Mouse (Mus musculus) stomach, embryonic 14.5 days (tissue): ENCODE measurements around the gene Thap11. TPM values are rescaled to one million over a fixed set of nuclear protein-coding genes. Genes with fewer than 3 reads are reported as not detected.

Source experiments
- ATAC-seq: fragments of 200-750 bp; cut with Nextera tagmentation; 2 replicates; pipeline ENCODE4 v1.8.0; 2017; ENCODE audit warnings: low read depth, moderate TSS enrichment; ENCODE audit not compliant: insufficient number of reproducible peaks, insufficient read depth, low FRiP score
- H3K27ac ChIP-seq: fragments of 300-500 bp; sonication (generic); 2 replicates; pipeline ENCODE4 v1.5.1; 2014; ENCODE audit warnings: mild to moderate bottlenecking, low read length, moderate library complexity, mixed read lengths
- H3K27me3 ChIP-seq: fragments of 300-500 bp; sonication (generic); 2 replicates; pipeline ENCODE4 v1.6.1; 2014; ENCODE audit warnings: low read length, control low read depth, mixed read lengths; ENCODE audit not compliant: control insufficient read depth, insufficient read depth
- H3K36me3 ChIP-seq: fragments of 300-500 bp; sonication (generic); 2 replicates; pipeline ENCODE4 v1.6.1; 2014; ENCODE audit warnings: mild to moderate bottlenecking, control low read depth, low read length, moderate library complexity, mixed read lengths; ENCODE audit not compliant: control insufficient read depth, insufficient read depth
- H3K4me1 ChIP-seq: fragments of 300-500 bp; sonication (generic); 2 replicates; pipeline ENCODE4 v1.6.1; 2014; ENCODE audit warnings: low read length, control low read depth, mixed read lengths; ENCODE audit not compliant: control insufficient read depth, insufficient read depth
- H3K4me2 ChIP-seq: fragments of 300-500 bp; sonication (generic); replicated peaks from 2 replicates; pipeline ENCODE4 v1.6.1; 2014; ENCODE audit warnings: low read depth, low read length, control low read depth
- H3K4me3 ChIP-seq: fragments of 300-500 bp; sonication (generic); 2 replicates; pipeline ENCODE4 v1.5.1; 2014; ENCODE audit warnings: low read depth, low read length, control low read depth
- H3K9ac ChIP-seq: fragments of 300-500 bp; sonication (generic); replicated peaks from 2 replicates; pipeline ENCODE4 v1.6.1; 2014; ENCODE audit warnings: low read depth, mild to moderate bottlenecking, control low read depth, low read length, moderate library complexity, mixed read lengths
- H3K9me3 ChIP-seq: fragments of 300-500 bp; sonication (generic); 2 replicates; pipeline ENCODE4 v1.6.1; 2016; ENCODE audit warnings: low read depth, low read length, control low read depth; ENCODE audit not compliant: control insufficient read depth
- WGBS: fragments of 180-500 bp; shearing (Covaris S2); extraction: QIAGEN DNeasy Blood & Tissue Kit; methylation state at CpG from one replicate; pipeline ENCODE4 v1.1.7; 2014; 5-methylcytosine and 5-hydroxymethylcytosine counted together
- polyA plus RNA-seq: library from polyadenylated mRNA; unstranded; fragments of >200 nt; fragmentation: Nextera tagmentation; extraction: Ambion mirVana; gene quantifications from 2 replicates; pipeline ENCODE4 v1.2.1, GENCODE M21; 2014

Gene Thap11
- polyA plus RNA-seq, 1 experiment from 2014 or later: 51.4 TPM

GRCm38 (mm10) chr8:105874301-105874700 is 19.4 kb downstream of the Thap11 start:
- Histone ChIP-seq H3K36me3 (peaks cover 56% of the 10 kb centered on the region), H3K9ac (no peak overlapping the region), H3K9me3 (no peaks in the 10 kb centered on the region), H3K4me1 (no peaks in the 10 kb centered on the region), H3K27ac (no peak overlapping the region), H3K4me3 (no peak overlapping the region), H3K27me3 (no peaks in the 10 kb centered on the region), H3K4me2 (no peak overlapping the region)
- ATAC-seq: no peak
- whole genome bisulfite sequencing: 88% methylated on average over 6 of the region's 6 CpGs

DNA sequence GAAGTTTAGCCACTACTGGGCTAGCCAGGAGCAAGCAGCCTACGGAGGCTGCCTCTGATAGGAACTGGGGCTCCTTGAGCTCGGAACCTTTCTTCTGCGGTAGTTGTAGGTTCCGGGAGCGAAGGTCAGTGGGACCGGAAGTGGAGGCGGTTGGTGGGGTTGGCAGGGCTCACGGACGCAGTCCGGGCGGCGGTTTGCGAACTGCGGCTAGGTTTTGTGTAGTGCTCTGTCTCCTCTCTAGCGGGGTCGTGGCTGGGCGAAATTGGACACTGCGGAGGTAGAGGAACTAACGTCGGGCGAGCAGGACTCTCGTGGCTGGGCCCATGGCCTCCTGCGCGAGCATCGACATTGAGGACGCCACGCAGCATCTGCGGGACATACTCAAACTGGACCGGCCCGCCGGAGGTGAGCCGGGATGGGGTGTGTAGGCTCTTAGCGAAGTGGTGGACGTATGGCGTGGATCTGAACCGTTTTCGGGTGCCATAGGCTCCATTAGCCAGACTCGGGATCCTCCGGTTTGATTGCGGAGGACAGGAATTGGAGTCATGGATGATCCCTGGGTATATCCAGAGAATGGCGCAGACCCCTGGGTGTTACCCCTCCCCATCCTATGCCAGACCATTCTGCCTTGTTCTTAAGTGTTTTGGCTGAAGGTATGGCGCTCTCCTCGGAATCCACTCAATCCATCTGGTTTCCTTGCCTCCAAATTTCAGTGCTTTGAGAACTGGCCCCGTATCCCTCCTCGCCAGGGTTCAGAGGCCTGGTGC is 26.0 kb downstream of the Thap11 start, which contains the start of gene Edc4:
TSS of gene Edc4 (plus strand) at position 128 of the 767 bp plus-strand sequence.
- under 1% methylated on average over 45 of the region's 45 CpGs for WGBS

GRCm38 (mm10) chr8:105889756-105890465 is 35.0 kb downstream of the Thap11 start:
- no peak overlapping the region for H3K4me3 ChIP-seq
- H3K4me1 ChIP-seq: no peaks in the 10 kb centered on the region
- no peak overlapping the region for H3K27ac ChIP-seq
- no peak for ATAC-seq
- H3K36me3 ChIP-seq: peaks cover 78% of the 10 kb centered on the region
- no peaks in the 10 kb centered on the region for H3K27me3 ChIP-seq
- 92% methylated on average over 12 of the region's 12 CpGs for WGBS
- H3K4me2 ChIP-seq: no peak overlapping the region
- no peaks in the 10 kb centered on the region for H3K9me3 ChIP-seq
- no peak overlapping the region for H3K9ac ChIP-seq

More for the DNA sequence above, 26.0 kb downstream of the Thap11 start, which contains the start of gene Edc4:
- Histone ChIP-seq H3K27ac (no peak within 1 kb of the TSS; the same call in 1 of the 2 replicates), H3K36me3 (peaks cover 48% of the 10 kb centered on the region), H3K27me3 (no peaks in the 10 kb centered on the region), H3K4me3 (peak within 1 kb of the TSS; percentile 81), H3K9me3 (no peaks in the 10 kb centered on the region), H3K4me2 (peak within 1 kb of the TSS; percentile 91), H3K4me1 (peaks cover 11% of the 10 kb centered on the region), H3K9ac (peak within 1 kb of the TSS; percentile 80)
- peak; percentile 84 for ATAC-seq

DNA sequence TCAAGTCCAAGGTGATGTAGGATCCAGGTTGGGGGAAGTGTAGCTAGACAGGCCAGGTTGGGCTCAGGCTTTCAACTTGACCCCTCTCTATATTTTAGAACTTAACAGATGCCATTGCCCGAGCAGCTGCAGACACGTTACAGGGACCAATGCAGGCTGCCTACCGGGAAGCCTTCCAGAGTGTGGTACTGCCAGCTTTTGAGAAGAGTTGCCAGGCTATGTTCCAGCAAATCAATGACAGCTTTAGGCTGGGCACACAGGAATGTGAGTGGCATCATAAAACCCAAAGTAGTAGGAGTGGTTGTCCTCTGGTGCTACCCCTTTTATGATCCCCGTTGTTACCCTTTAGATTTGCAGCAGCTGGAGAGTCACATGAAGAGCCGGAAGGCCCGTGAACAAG is 35.9 kb downstream of the Thap11 start:
- H3K9ac ChIP-seq: no peak overlapping the region
- no peaks in the 10 kb centered on the region for H3K27me3 ChIP-seq
- H3K4me3 ChIP-seq: no peak overlapping the region
- H3K36me3 ChIP-seq: peaks cover 68% of the 10 kb centered on the region
- H3K27ac ChIP-seq: no peak overlapping the region
- ATAC-seq: no peak
- no peaks in the 10 kb centered on the region for H3K9me3 ChIP-seq
- H3K4me2 ChIP-seq: no peak overlapping the region
- no peaks in the 10 kb centered on the region for H3K4me1 ChIP-seq
- WGBS: 95% methylated on average over 6 of the region's 6 CpGs

DNA sequence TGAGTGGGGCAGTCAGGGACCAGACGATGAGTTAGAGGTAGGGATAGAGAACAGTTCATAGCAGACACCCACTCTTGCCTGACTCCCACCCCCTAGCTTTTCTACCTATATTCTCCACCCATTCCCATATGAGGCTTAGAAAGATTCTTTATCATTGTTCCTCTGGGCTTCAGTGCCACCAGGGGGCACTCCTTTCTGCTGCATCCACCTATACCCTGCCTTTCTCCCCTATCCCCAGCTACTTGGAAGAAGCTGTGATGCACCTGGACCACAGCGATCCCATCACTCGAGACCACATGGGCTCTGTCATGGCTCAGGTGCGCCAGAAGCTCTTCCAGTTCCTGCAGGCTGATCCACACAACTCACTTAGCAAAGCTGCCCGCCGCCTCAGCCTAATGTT is 37.5 kb downstream of the Thap11 start:
- Histone ChIP-seq H3K9ac (no peak overlapping the region), H3K27ac (no peak overlapping the region), H3K9me3 (no peaks in the 10 kb centered on the region), H3K4me2 (no peak overlapping the region), H3K4me1 (no peaks in the 10 kb centered on the region), H3K36me3 (peaks cover 52% of the 10 kb centered on the region), H3K4me3 (no peak overlapping the region), H3K27me3 (no peaks in the 10 kb centered on the region)
- no peak for ATAC-seq
- 80% methylated on average over 6 of the region's 6 CpGs for WGBS

DNA sequence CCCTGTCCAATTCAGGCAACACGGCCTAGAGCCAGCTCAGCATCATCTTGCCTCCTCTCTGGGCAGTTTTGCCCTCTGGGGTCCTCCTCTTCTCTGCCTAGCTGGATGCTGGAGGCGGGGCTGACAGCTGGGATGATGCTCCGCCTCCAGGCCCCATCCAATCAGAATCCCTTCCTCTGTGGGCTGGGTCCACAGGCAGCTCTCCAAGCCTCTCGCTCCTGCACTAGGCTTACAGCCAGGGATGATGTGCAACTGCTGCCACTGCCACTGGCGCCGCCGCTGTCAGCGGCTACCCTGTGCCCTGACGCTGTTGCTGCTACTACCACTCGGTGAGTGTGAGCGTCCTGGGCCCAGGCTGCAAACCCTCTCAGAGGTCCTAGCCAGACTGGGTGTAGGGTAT is 38.4 kb downstream of the Thap11 start, which contains the start of gene Nrn1l:
TSS of gene Nrn1l (plus strand) at position 229 of the 400 bp plus-strand sequence.
- Histone ChIP-seq H3K27ac (no peak within 1 kb of the TSS), H3K27me3 (no peaks in the 10 kb centered on the region), H3K9me3 (no peaks in the 10 kb centered on the region), H3K4me3 (no peak within 1 kb of the TSS), H3K4me1 (no peaks in the 10 kb centered on the region), H3K36me3 (peaks cover 43% of the 10 kb centered on the region), H3K4me2 (no peak within 1 kb of the TSS), H3K9ac (no peak within 1 kb of the TSS)
- peak; percentile 69; the same call in 1 of the 2 replicates for ATAC-seq
- WGBS: 8% methylated on average over 11 of the region's 11 CpGs

GRCm38 (mm10) chr8:105897801-105898480 is 43.0 kb downstream of the Thap11 start:
- 79% methylated on average over 9 of the region's 9 CpGs for WGBS
- Histone ChIP-seq H3K4me1 (peaks cover 6% of the 10 kb centered on the region; the same call in 1 of the 2 replicates), H3K27me3 (no peaks in the 10 kb centered on the region), H3K27ac (no peak overlapping the region), H3K4me2 (no peak overlapping the region), H3K4me3 (no peak overlapping the region), H3K36me3 (peaks cover under 1% of the 10 kb centered on the region; the same call in 1 of the 2 replicates), H3K9ac (no peak overlapping the region), H3K9me3 (no peaks in the 10 kb centered on the region)
- ATAC-seq: no peak
